Mouse (Mus musculus) thymus, postnatal 25 days (tissue): ENCODE measurements around the gene Dzank1.

Experiments used
- DNase-seq: peaks from one replicate; pipeline ENCODE4 v3.0.0; 2022

Gene Dzank1

DNA sequence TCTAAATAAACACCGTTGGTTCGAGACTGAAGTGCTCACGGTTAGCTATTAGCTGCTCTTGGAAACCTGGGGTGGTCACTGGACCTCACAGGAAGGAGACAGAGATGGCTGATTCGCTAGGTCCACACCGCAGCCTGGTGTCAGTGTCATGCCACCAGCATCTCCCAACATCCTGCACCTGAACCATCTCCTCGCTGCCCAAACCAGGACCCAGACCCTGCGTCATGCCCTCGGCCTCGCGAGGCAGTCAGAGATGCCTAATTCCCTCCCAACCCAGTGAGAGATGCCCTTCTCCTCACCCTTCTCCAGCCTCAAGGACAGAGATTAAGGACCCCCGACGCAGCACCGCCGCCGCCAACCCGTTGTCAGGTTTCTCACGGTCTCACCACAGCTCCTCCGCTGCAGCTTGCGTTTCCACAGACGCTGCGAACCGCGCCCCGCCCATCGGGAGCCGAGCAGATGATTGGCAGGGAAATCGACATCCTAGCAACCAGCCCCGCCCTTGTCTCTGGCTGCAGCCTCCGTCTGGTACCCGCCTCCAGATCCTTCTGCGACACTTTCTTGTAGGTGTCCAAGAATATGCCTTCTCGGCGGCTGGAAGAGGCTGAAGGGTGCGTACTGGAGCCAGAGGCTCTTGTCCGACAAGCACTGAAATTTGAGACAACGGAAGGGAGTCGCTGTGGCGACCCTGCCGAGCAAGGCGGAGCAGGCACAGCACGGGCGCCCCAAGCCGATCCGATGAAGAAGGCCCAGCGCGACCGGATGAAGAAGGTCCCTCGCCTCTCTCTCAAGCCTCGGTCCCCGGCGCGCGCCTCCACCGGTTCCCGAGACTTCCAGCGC is at the start of gene Dzank1, which contains the start of gene Polr3f:
Gene Dzank1, minus strand, starts transcription at position 434 of the 840 bp plus-strand sequence.
Gene Polr3f, plus strand, starts transcription at position 738 of the 840 bp plus-strand sequence.
- DNase-seq, result peak; percentile 95

DNA sequence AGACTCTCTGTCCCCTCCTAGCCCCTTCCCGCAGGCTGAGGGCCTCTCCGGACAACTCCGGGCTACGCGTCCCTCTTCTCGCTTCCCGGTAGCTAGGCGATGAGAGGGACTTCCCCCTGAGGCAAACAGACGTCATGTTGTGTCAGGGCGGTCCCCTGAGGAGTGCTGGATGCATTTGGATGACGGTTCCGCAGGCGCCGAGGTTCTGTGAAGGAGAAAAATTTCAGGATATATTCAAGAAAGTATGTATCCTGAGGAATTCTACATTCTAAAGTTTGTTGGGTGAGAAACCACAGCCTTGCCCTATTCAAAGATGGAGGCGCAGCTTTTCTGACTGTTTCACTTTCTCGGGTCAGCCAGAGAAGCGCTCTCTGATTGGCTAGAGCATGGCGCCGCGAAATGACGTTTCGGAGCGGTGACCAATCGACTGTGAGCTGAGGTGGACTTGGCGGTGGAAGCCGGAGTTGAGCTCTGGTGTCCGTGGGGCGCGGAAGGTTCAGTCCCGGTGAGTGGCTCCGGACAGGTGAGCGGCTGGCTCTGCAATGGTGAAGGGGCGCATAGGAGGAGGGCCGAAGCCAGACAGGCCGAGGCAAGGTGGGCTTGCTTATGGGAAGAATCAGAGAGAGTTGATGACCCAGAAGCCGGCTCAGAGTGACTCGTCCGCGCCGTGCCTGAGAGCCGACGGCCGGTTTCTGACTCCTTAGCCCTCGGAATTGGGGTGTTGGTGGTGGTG is 28.8 kb upstream of the Dzank1 start, which contains the start of gene Sec23b:
Gene Sec23b, plus strand, starts transcription at position 410 of the 733 bp plus-strand sequence.
- DNase-seq, result peak; percentile 96

DNA sequence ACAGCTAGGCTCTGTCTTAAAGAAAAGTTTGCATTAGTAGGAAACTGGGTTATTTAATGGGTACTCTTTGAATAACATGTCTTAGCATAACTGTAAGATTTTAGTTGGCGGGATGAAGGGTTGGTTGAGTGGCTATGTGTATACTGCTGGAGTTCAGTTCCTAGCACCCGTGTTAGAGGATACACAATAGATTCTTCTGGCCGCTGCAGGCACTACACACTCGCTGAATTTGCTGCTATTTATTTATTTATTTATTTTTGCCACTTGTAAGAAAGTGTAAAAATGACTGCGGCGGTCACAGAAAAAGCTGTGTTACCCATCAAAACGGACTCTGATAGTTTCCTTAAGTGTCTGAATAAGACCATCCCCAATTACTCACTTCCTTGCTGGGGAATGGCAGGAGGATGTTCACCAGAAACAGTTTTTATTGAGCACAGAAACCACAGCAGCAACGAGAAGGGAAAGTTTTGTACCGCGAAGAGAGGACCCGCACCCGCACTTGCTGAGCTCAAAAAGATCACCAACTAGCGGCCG is 28.1 kb upstream of the Dzank1 start:
- DNase-seq, result no peak

DNA sequence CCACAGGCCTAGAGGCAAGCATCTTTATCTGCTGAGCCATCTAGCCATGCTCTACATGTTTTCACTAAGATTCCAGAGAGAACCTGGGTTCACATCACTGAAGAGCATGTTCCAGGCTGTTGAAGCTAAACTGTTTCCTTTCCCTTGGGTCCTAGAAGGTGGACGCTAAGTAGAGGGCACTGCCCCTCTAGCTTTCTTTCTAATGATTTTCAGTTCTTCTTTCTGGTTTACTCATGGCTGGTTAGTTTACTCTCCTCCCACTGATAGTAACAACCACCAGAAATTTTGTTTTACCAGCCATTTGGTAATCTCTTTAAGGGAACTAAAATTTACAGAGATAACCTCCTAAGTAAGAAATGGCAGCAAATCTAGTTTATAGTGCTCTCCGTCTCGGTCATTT is 26.7 kb upstream of the Dzank1 start:
- DNase-seq, result no peak

DNA sequence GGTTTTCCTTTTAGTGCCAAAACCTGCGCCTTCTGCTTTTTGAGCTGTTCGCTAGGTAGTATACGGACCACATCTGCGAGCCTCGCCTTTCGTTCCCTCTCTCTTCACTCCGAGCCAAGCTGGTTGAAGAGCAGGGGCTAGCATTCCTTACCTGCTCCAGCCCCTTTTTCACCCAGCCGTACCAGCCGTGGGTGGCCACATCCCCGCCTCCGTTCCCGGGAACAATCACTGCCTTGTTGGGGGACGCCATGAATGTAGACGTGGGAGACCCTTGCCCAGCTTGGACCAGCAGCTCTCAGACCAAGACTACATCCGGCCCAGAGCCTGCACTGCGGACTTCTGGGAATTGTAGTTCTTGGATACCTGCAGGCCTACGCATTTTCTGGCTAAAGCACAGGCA is 23.3 kb upstream of the Dzank1 start, which contains the start of gene Rbbp9:
Gene Rbbp9, minus strand, starts transcription at position 341 of the 400 bp plus-strand sequence.
- peak; percentile 59 for DNase-seq

DNA sequence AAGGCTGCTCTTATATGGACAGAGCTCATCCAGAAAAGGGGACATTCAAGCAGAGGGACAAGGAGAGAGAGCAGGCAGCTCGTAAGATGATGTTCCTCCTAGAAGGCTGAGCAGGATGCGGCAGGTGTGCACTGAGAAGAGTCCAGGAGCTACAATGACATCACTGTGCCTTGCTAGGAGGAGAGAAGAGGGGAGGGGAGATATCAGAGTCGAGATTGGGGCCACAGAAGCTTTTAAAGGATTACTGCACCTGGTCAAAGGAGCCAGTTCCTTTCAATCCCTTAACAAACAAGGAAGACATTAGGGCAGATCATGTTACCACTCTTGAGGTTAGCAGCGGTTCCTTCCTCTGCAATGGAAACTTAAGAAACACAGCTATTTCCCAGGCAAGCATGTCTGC is 20.3 kb upstream of the Dzank1 start:
- DNase-seq, result no peak

DNA sequence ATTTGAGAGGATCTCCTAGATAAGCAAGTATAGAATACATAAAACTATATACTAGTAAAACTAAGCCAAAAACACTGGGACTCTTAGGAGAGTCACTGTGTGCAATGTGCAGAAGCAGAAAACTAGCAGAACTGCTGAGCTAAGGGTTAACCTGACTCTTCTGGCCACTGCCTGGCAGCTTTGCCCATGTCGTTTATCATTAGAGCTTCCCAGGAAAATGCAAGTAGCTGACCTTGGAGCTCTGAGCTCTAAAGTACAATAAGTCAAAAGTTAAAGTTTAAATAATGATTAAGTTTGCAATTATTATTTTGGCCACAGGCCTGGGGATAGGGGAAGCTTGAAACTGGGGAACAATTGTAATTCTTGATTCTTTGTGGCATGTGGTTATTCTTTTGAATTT is 18.3 kb upstream of the Dzank1 start:
- DNase-seq, result no peak

DNA sequence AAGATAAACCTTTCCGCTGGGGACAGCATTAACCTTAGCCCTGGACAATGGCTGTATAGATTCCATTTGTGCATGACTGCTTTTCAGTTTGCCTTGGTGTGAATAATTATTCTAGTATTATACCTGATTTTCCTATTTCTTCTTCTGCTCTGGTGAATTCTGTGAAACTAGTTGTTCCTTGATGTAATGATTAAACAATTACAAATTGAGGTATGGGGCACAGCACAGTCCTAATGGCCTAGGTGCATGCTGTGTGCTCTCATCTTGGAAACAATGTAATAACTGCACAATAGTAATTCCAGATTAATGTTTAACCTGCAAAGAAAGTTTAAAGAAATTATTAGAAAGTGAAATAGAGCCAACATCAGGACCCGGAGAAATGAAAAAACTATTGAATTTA is 17.8 kb upstream of the Dzank1 start:
- no peak for DNase-seq

DNA sequence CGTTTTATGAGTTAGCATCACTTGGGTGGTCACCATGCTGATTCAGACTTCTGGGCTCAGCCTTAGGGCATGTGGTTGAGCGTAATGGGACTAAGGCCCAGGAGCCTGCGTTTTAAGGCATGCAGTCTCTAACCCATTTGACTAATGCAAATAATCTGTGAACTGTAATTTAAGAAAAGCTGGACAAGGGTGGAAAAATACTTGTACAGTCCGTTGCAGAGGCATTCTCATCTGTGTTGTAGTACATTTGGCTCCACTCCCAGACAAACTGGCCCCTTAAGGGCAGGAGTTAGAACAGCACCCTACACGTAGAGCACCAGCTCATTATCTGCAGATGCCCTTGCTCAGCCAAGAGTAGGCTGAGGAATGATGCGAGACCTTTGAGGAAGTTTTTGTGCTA is 17.4 kb upstream of the Dzank1 start:
- DNase-seq, result no peak

DNA sequence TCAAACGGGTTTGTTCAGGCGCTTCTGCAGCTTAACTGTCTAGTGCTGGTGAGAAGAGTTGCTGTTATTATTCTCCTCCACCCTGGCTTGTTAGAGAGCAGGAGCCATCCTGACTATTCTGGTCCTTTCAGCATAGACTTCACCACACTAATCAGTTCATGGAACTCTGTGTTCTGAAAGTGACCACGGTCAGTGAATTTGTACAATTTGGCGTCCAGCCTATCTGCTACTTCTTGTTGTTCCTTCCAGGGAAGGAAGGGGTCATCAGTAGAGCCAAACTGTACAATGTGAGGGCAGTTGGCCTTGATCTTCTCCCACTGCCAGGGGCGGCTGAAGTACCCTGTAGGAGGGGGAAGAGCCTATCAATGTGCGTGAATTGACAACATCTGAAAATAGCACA is 16.5 kb upstream of the Dzank1 start:
- no peak for DNase-seq

DNA sequence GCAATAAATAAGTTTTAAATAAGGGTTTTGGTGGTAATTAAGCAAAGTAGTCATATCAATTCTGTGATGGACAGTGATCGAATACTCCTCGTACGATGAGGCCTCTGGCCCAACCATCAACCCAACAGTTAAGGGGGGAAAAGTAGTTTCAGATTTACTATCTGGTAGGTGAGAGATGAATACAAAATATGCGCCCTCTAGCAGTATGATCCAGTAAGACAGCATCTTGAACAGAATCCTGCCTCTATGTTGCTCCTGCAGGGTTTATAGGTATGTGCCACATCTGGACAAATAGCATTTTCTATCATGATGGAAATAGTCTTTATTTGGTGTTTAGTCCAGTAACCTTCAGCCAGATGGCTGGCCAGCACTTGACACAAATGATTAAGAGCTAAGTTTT is 14.0 kb upstream of the Dzank1 start:
- no peak for DNase-seq

DNA sequence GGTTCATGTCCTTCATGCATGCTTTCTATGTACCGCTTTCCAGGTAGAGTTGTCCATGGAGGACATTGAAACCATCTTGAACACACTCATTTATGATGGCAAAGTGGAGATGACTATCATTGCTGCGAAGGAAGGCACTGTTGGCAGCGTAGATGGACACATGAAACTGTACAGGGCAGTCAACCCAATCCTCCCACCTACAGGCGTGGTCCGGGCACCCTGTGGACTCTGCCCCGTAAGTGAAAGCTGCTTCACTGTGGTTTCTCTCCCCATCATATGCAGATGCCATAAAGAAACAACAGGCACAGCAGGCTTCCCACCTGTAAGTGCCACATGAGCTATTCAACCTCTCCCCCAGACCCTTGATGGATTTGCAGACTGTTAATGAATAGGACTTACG is 9.9 kb upstream of the Dzank1 start:
- no peak for DNase-seq

DNA sequence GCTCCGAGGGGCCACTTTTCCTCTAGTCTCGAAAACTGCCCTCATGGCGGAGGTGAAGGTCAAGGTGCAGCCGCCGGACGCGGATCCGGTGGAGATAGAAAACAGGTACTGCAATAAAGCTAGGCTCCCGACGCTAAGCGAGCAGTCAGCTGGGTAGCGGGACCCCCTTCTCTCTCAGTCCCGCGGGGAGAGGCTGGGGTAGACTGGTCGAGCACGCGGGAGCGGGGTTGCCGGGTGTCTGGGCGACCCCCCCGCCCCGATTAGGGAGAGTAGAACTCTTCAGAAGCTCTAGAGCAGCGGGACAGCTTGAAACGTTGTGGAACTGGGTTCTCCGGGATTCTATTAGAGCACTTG is 584 bp upstream of the Dzank1 start:
- DNase-seq, result no peak

DNA sequence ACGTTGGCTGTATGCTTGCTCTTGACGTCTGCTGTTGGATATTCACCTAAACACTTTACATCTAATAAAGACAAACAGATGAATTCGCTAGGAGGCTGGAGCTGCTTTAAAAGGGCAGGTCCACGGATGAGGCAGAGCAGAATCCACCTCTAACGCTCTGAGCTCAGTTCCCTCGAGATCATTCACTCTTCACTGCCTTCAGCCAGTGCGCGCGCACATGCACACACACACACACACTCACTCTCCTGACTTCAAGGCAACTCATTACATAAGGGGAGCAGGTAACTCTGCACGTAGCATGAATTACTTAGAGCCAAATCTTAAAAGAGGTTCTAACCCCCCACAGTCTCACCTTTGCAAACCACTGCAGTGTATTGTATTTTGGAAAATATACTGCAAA is 1.4 kb downstream of the Dzank1 start:
- no peak for DNase-seq

DNA sequence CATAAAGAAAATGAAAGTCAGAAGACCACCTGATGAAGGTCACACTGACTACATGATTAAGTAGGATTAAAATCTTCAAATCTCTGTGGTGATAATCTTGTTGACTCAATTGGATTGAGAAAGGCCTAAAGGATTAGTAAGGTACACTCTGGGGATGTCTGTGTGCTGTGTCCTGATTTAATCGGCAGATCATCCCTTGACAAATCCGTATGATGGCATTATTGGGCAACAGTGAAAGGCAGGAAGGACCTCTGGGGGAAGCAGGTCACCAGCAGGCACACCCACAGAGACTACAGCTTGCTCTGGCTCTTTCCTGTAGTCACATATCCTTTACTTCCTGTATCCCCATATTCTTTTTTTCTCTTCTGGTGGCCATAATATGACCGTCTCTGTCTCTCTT is 7.4 kb downstream of the Dzank1 start:
- DNase-seq, result no peak

DNA sequence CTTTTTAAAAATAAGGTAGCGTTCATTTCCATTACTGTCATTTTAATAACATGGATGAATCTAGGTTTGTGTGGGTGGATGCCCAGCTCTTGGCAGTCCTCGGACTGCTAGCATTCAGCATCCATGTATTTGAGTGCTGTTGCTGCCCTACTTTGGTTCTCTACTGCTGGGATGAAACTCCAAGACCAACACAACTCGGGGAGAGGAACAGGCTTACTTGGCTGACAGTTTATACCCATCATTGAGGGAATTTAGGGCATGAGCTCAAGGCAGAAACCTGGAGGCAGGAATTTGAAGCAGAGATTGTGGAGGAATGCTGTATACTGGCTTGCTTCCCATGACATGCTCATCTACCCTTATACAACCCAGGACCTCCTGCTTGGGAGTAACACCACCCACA is 12.6 kb downstream of the Dzank1 start:
- DNase-seq, result no peak

DNA sequence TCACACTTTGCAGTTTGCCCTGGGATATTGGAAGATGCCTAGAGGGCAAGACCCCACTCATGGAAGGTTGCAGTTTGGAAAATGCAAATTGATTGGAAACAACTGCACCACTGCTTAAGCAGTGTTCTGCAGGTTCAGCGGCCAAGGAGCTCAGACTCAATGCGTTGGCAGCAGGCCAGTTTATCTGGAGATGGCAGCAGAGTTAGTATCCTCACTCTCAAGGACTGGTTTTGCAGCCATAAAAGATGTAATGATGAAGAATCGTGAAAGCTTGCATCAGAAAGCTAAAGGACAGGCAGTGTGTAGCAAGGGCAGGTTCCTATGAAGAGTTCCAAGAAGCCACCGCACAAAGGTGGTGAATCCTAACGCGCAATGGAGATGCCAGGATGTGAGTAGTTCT is 25.1 kb downstream of the Dzank1 start:
- no peak for DNase-seq

DNA sequence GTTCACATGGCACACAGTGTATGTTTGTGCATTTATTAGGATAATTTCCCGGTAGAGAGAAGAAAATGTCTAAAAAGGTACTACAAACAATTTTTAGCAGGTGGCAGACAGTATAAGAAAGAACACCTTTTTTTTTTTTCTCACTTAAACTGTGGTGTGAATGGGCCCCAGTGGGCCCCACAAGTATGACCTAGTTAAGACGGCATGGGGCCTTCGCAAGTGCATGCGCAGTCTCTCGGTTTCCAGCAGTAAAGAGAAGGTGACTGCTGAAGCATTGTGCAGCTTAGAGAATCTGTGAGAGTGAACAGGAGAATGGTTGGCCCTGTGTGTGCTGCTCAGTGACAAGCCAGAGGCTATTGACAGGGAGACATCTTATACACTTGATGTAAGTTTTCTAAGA is 37.9 kb downstream of the Dzank1 start:
- DNase-seq, result no peak

DNA sequence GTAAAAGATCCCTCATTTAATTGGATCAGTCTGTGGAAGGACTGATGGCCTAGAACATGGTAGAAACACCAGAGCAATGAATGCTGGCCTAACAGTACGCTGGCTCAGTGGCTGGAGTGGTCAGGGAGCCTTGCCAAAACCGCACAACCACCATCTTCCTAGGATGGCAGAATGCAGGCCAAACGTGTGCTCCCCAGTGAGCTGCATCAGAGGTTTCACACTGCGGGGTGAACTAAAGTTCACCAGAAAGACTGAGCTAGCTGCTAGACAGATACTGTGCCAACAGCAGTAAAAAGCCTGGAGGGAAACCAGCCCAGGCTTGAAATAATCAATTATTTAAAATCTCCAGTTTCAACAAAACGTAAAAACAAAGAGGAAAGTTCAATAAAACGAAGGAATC is 39.7 kb downstream of the Dzank1 start:
- no peak for DNase-seq

DNA sequence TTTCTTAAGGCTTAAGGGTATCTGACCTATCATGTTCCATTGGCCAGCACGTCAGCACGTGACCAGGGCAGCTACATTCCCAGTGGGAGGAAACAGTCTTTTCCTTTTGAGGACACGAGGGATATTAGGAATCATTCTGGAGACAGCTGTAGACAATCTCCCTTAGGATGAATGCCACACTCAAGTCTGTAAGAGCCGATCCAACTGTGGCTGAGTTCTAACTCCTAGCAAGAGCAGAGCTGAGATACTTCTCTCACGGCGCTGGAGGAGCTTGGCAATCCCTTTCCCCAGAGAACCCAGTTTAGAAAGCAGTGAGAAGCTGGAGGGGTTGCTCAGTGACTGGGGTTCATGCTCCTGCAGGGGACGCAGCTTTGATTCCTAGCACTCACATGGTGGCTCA is 41.8 kb downstream of the Dzank1 start:
- no peak for DNase-seq

DNA sequence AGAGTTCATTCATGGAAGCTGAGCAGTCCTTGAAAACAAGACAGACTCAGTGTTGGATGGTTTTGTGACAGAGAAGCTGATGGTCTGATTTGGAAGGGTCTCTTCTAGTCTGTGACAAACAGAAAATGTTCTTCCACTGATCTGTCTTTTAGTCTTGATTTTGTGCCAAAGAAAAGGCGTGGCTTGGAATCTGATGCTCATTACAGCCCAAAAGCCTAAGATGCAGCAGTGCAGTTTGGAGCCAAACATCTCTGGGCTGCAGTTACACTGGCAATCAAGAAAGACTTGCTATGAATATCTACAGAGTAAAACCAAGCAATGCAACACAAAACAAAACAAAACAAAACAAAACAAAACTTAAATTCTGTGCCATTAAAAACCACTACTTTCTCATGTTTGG is 43.1 kb downstream of the Dzank1 start:
- DNase-seq, result no peak

DNA sequence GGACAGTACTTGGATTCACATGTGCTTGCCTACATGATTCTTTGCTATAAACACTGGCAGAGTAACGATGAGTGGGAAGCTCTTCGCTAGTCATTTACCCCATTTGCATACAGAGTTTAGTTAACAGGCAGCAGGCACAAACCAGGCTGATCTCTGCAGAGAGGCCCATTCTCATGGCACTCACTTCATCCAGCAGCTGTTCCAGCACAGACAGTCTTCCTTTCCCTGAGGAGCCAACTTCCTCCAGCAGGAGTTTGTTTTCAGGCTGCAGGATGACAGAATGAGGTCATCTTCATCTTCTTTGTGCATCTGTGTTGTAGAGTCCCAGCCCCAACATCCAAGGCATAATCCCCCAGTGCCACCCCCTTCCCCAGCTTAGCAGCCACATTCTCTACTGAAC is 47.8 kb downstream of the Dzank1 start:
- DNase-seq, result no peak

DNA sequence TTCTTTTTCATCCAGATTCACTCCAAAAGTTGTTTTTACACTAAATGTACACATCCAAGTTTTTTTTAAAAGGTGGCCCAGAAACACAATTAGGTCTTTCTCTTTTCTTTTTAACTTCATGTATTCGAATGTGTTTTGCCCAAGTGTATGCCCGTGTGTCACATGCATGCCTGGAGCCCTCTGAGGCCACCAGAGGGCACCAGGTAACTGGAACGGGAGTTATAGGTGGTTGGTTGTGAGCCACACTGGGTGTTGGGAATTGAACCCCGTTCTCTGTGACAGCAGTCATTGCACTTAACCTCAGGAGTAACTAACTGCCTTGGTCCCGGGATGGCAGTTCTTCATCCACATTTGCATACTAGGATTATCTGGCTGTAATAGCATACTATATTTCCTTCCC is 60.0 kb downstream of the Dzank1 start:
- DNase-seq, result peak; percentile 3
